Mouse (Mus musculus): ENCODE measurements at regions not wholly inside any gene's neighbourhood (a gene's known extent, or its start where the extent isn't known, plus 50 kb on each side); places are given as distances from the start of the nearest gene placed in this dataset.

- H3K27ac ChIP-seq (replicated peaks) = no peak overlapping the region
- ATAC-seq (ENCODE audit: low FRiP score, low TSS enrichment) (0 out of 2 replicates have a peak, but pooled peaks have one; percentile 15), DNase-seq (ENCODE audit: low spot score) (no peak)
- TF ChIP-seq EP300 (optimal IDR thresholded peaks at IDR 0.05) = no peak
- WGBS = 58% methylated on average over 8 of the region's 8 CpGs
- H3K4me1 ChIP-seq (replicated peaks; ENCODE audit: control insufficient read depth, insufficient read depth) = no peaks in the 10 kb centered on the region
- no peak overlapping the region for H3K9ac ChIP-seq (ENCODE audit: low read length)
- no peak overlapping the region for H3K4me3 ChIP-seq (ENCODE audit: low read depth, low read length)
- no peaks in the 10 kb centered on the region for H3K27me3 ChIP-seq (ENCODE audit: control insufficient read depth, insufficient read depth, low read length)
- no peak overlapping the region for H3K4me2 ChIP-seq (replicated peaks; ENCODE audit: low read depth)
- H3K36me3 ChIP-seq (ENCODE audit: control insufficient read depth, insufficient read depth, low read length) = no peaks in the 10 kb centered on the region
- no peaks in the 10 kb centered on the region for H3K9me3 ChIP-seq (ENCODE audit: control insufficient read depth, low read length)
These were observed 115.2 kb upstream of the Mylip start for GRCm38 (mm10) chr13:45274261-45274884.

DNA sequence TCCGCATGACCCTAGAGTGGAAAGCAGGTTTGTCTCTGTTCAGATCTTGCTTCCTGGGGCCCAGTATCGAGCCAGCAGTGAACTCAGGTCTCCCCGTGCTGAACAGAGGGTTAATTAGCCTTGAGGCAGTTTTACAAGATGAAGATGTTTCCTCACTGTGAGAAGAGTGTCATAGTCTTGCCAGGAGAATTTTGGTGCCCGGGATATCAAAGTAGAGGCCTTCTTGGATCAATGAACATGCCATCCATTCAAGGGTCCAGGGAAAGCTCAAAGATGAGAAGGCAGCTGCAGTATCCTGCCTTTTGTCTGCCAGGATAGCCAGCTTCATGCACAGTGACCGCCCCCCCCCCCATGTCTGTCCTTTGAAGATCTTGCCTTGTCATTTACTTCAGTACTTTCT, 114.2 kb upstream of the Mylip start:
- Histone ChIP-seq H3K27me3 (ENCODE audit: control insufficient read depth, insufficient read depth, low read length) (no peaks in the 10 kb centered on the region), H3K36me3 (ENCODE audit: control insufficient read depth, insufficient read depth, low read length) (no peaks in the 10 kb centered on the region), H3K4me3 (ENCODE audit: low read depth, low read length) (no peak overlapping the region), H3K27ac (replicated peaks) (no peak overlapping the region), H3K4me1 (replicated peaks; ENCODE audit: control insufficient read depth, insufficient read depth) (no peaks in the 10 kb centered on the region), H3K9me3 (ENCODE audit: control insufficient read depth, low read length) (no peaks in the 10 kb centered on the region), H3K4me2 (replicated peaks; ENCODE audit: low read depth) (no peak overlapping the region), H3K9ac (ENCODE audit: low read length) (no peak overlapping the region)
- 63% methylated on average over 5 of the region's 5 CpGs for WGBS
- TF ChIP-seq EP300 (optimal IDR thresholded peaks at IDR 0.05) = no peak
- no peak for TF ChIP-seq CTCF (IDR thresholded peaks at IDR 0.05; ENCODE audit: low read depth)
- DNase-seq (ENCODE audit: low spot score) (no peak), ATAC-seq (ENCODE audit: low FRiP score, low TSS enrichment) (no peak)

DNA sequence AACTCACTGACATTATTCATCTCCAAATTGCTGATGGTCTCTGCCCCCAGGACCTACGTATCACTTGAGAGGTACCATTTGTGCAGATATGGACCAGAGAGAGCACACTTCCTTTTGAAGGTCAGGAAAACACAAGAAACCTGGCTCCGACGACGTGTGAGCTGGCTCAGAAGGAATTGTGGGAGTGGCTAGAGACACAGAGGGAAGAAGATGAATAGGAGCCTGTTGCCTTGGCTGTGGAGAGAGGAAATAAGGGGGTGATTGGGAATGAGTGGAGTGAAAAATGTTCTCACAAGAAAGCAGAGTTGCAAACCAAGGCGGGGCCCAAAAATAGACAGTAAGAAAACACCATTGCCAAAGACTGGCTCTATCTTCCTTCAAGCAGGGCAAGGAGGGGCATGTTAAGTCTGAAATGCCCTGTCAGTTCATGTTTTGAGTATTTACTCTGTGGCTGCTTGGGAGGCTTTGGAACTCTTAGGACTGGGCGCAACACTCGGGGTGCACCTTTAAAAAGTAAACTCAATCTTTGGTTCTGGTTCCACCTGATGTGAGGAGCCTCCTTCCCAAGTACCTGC, 111.6 kb upstream of the Mylip start:
- Histone ChIP-seq H3K27me3 (ENCODE audit: control insufficient read depth, insufficient read depth, low read length) (no peaks in the 10 kb centered on the region), H3K9me3 (ENCODE audit: control insufficient read depth, low read length) (no peaks in the 10 kb centered on the region), H3K4me2 (replicated peaks; ENCODE audit: low read depth) (no peak overlapping the region), H3K4me3 (ENCODE audit: low read depth, low read length) (no peak overlapping the region), H3K36me3 (ENCODE audit: control insufficient read depth, insufficient read depth, low read length) (no peaks in the 10 kb centered on the region), H3K9ac (ENCODE audit: low read length) (no peak overlapping the region), H3K4me1 (replicated peaks; ENCODE audit: control insufficient read depth, insufficient read depth) (no peaks in the 10 kb centered on the region), H3K27ac (replicated peaks) (no peak overlapping the region)
- no peak for TF ChIP-seq CTCF (IDR thresholded peaks at IDR 0.05; ENCODE audit: low read depth)
- no peak for TF ChIP-seq EP300 (optimal IDR thresholded peaks at IDR 0.05)
- DNase-seq (ENCODE audit: low spot score) = no peak
- WGBS = 33% methylated on average over 7 of the region's 7 CpGs
- peak; percentile 53; the same call in 1 of the 2 replicates for ATAC-seq (ENCODE audit: low FRiP score, low TSS enrichment)

- WGBS = 63% methylated on average over 8 of the region's 8 CpGs
- Histone ChIP-seq H3K4me1 (replicated peaks; ENCODE audit: control insufficient read depth, insufficient read depth) (no peaks in the 10 kb centered on the region), H3K4me3 (ENCODE audit: low read depth, low read length) (no peak overlapping the region), H3K9me3 (ENCODE audit: control insufficient read depth, low read length) (no peaks in the 10 kb centered on the region), H3K4me2 (replicated peaks; ENCODE audit: low read depth) (no peak overlapping the region), H3K9ac (ENCODE audit: low read length) (no peak overlapping the region), H3K36me3 (ENCODE audit: control insufficient read depth, insufficient read depth, low read length) (no peaks in the 10 kb centered on the region), H3K27me3 (ENCODE audit: control insufficient read depth, insufficient read depth, low read length) (no peaks in the 10 kb centered on the region), H3K27ac (replicated peaks) (no peak overlapping the region)
- TF ChIP-seq CTCF (IDR thresholded peaks at IDR 0.05; ENCODE audit: low read depth) = no peak
- TF ChIP-seq EP300 (optimal IDR thresholded peaks at IDR 0.05) = no peak
- DNase-seq (ENCODE audit: low spot score) (no peak), ATAC-seq (ENCODE audit: low FRiP score, low TSS enrichment) (no peak)
These were observed 108.4 kb upstream of the Mylip start for GRCm38 (mm10) chr13:45281106-45281505.

DNA sequence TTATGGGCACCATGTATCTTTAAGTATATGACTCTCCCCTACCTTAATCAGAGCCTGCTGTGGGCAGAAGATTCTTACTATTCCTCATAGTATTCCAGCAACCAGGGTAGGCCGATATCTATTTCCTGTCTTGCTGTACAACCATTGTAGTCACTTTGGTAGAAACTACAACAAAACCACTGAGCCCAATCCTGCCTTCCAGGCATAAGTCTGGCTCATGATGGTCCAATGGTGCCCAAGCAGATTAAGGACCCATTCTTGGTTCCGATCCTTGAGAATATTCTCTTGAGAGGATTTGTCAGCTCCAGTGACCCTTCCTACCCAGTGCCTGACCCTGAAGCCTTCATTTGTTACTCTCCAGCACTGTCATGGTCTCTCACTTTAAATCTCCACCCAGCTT, 102.9 kb upstream of the Mylip start:
- Histone ChIP-seq H3K4me3 (ENCODE audit: low read depth, low read length) (no peak overlapping the region), H3K27me3 (ENCODE audit: control insufficient read depth, insufficient read depth, low read length) (no peaks in the 10 kb centered on the region), H3K36me3 (ENCODE audit: control insufficient read depth, insufficient read depth, low read length) (no peaks in the 10 kb centered on the region), H3K4me1 (replicated peaks; ENCODE audit: control insufficient read depth, insufficient read depth) (no peaks in the 10 kb centered on the region), H3K9me3 (ENCODE audit: control insufficient read depth, low read length) (no peaks in the 10 kb centered on the region; the same call in 1 of the 2 replicates), H3K27ac (replicated peaks) (no peak overlapping the region), H3K4me2 (replicated peaks; ENCODE audit: low read depth) (no peak overlapping the region), H3K9ac (ENCODE audit: low read length) (no peak overlapping the region)
- 98% methylated on average over 2 of the region's 2 CpGs for WGBS
- no peak for ATAC-seq (ENCODE audit: low FRiP score, low TSS enrichment)
- no peak for TF ChIP-seq CTCF (IDR thresholded peaks at IDR 0.05; ENCODE audit: low read depth)
- TF ChIP-seq EP300 (optimal IDR thresholded peaks at IDR 0.05) = no peak
- no peak for DNase-seq (ENCODE audit: low spot score)

DNA sequence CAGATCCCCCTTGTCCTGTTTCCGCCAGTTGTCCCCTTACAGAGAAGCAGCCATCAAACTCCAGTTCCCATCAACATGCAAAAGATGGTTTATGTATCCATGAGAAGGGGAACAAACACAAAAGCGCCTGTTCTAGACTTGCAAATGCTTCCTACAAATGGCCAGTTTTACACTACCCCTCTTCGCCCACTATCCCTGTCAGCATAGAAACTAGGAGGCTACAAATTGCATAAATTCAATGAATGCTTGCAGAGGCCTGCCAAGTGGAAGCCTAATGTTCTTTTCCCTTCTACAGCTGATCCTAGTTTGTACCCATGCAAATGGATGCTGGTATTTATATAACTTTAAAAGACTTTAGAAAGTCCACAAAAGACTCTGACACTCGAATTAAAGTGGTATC, 102.3 kb upstream of the Mylip start:
- no peak overlapping the region for H3K4me3 ChIP-seq (ENCODE audit: low read depth, low read length)
- H3K27ac ChIP-seq (replicated peaks) = no peak overlapping the region
- TF ChIP-seq EP300 (optimal IDR thresholded peaks at IDR 0.05) = no peak
- TF ChIP-seq CTCF (IDR thresholded peaks at IDR 0.05; ENCODE audit: low read depth) = no peak
- H3K9ac ChIP-seq (ENCODE audit: low read length) = no peak overlapping the region
- H3K9me3 ChIP-seq (ENCODE audit: control insufficient read depth, low read length) = no peaks in the 10 kb centered on the region; the same call in 1 of the 2 replicates
- DNase-seq (ENCODE audit: low spot score) (no peak), ATAC-seq (ENCODE audit: low FRiP score, low TSS enrichment) (no peak)
- H3K4me2 ChIP-seq (replicated peaks; ENCODE audit: low read depth) = no peak overlapping the region
- 84% methylated on average over 4 of the region's 4 CpGs for WGBS
- no peaks in the 10 kb centered on the region for H3K27me3 ChIP-seq (ENCODE audit: control insufficient read depth, insufficient read depth, low read length)
- H3K36me3 ChIP-seq (ENCODE audit: control insufficient read depth, insufficient read depth, low read length) = no peaks in the 10 kb centered on the region
- no peaks in the 10 kb centered on the region for H3K4me1 ChIP-seq (replicated peaks; ENCODE audit: control insufficient read depth, insufficient read depth)

Measured in stomach, postnatal 0 days (tissue).